Mouse (Mus musculus) neural tube, embryonic 12.5 days (tissue): ENCODE data around the gene Ndufa11. TPM values are rescaled to one million over a fixed set of nuclear protein-coding genes. Genes with fewer than 3 reads are reported as not detected.
A peak's percentile ranks its signal among the peaks of the same experiment; 100 is the strongest.

Experiments
- ATAC-seq: fragments of 200-750 bp; cut with Nextera tagmentation; 2 replicates; pipeline ENCODE4 v1.8.0; 2017; ENCODE audit warnings: low read depth, mild to moderate bottlenecking, moderate TSS enrichment, moderate library complexity; ENCODE audit not compliant: low FRiP score
- H3K27ac ChIP-seq: fragments of 300-500 bp; sonication (generic); 2 replicates; pipeline ENCODE4 v1.5.1; 2016
- H3K27me3 ChIP-seq: fragments of 300-500 bp; sonication (generic); replicated peaks from 2 replicates; pipeline ENCODE4 v1.6.1; 2016; ENCODE audit warnings: mild to moderate bottlenecking
- H3K36me3 ChIP-seq: fragments of 300-500 bp; sonication (generic); 2 replicates; pipeline ENCODE4 v1.6.1; 2016; ENCODE audit warnings: mild to moderate bottlenecking
- H3K4me1 ChIP-seq: fragments of 300-500 bp; sonication (generic); 2 replicates; pipeline ENCODE4 v1.6.1; 2016
- H3K4me2 ChIP-seq: fragments of 300-500 bp; sonication (generic); replicated peaks from 2 replicates; pipeline ENCODE4 v1.6.1; 2016; ENCODE audit warnings: mild to moderate bottlenecking
- H3K4me3 ChIP-seq: fragments of 300-500 bp; sonication (generic); 2 replicates; pipeline ENCODE4 v1.5.1; 2016
- H3K9ac ChIP-seq: fragments of 300-500 bp; sonication (generic); 2 replicates; pipeline ENCODE4 v1.6.1; 2016; ENCODE audit warnings: mild to moderate bottlenecking
- H3K9me3 ChIP-seq: fragments of 300-500 bp; sonication (generic); 2 replicates; pipeline ENCODE4 v1.6.1; 2016; ENCODE audit warnings: mild to moderate bottlenecking
- whole genome bisulfite sequencing: fragments of 180-500 bp; shearing (Covaris S2); methylation state at CpG from one replicate; pipeline ENCODE4 v1.1.7; 2016; 5-methylcytosine and 5-hydroxymethylcytosine counted together
- polyA plus RNA-seq: library from polyadenylated mRNA; unstranded; fragments of >200 nt; fragmentation: Nextera tagmentation; extraction: Ambion mirVana; gene quantifications from 2 replicates; pipeline ENCODE4 v1.2.1, GENCODE M21; 2016

The Ndufa11 gene
- polyA plus RNA-seq, 1 experiment from 2014 or later, result 404 TPM

- H3K4me3 ChIP-seq, result no peak overlapping the region; the same call in 1 of the 2 replicates
- H3K27me3 ChIP-seq, result peaks cover 16% of the 10 kb centered on the region; the same call in 1 of the 2 replicates
- no peaks in the 10 kb centered on the region for H3K9me3 ChIP-seq
- ATAC-seq, result no peak
- H3K4me1 ChIP-seq, result peaks cover 26% of the 10 kb centered on the region
- no peak overlapping the region for H3K27ac ChIP-seq
- peaks cover 22% of the 10 kb centered on the region for H3K36me3 ChIP-seq
- no peak overlapping the region for H3K9ac ChIP-seq
- 80% methylated on average over 8 of the region's 8 CpGs for WGBS
- peak overlapping the region; percentile 70; the same call in 1 of the 2 replicates for H3K4me2 ChIP-seq
Observed at GRCm38 (mm10) chr17:56763741-56764250, 46.2 kb downstream of the Ndufa11 start.

GRCm38 (mm10) chr17:56764474-56765354 lies 47.1 kb downstream of the Ndufa11 start, which contains the start of gene Dus3l:
Gene Dus3l (plus strand): TSS chr17:56764757.
- Histone ChIP-seq H3K4me2 (peak within 1 kb of the TSS; percentile 70), H3K4me3 (peak within 1 kb of the TSS; percentile 76), H3K4me1 (peaks cover 21% of the 10 kb centered on the region), H3K36me3 (peaks cover 31% of the 10 kb centered on the region), H3K27me3 (peaks cover 11% of the 10 kb centered on the region; the same call in 1 of the 2 replicates), H3K9me3 (no peaks in the 10 kb centered on the region), H3K27ac (peak within 1 kb of the TSS; percentile 85), H3K9ac (peak within 1 kb of the TSS; percentile 79)
- 2% methylated on average over 54 of the region's 58 CpGs for WGBS
- ATAC-seq, result peak; percentile 71

GRCm38 (mm10) chr17:56765431-56765830 lies 47.9 kb downstream of the Ndufa11 start:
- Histone ChIP-seq H3K27me3 (peaks cover 9% of the 10 kb centered on the region; the same call in 1 of the 2 replicates), H3K4me1 (peaks cover 21% of the 10 kb centered on the region), H3K36me3 (peaks cover 38% of the 10 kb centered on the region), H3K9ac (0 out of 2 replicates have a peak overlapping the region, but pooled peaks have one; percentile 14), H3K4me2 (peak overlapping the region; percentile 70), H3K4me3 (peak overlapping the region; percentile 76), H3K27ac (no peak overlapping the region), H3K9me3 (no peaks in the 10 kb centered on the region)
- 0 out of 2 replicates have a peak, but pooled peaks have one; percentile 0 for ATAC-seq
- WGBS, result 66% methylated on average over 12 of the region's 12 CpGs

- H3K4me2 ChIP-seq, result no peak overlapping the region
- 96% methylated on average over 27 of the region's 27 CpGs for WGBS
Observed at GRCm38 (mm10) chr17:56766631-56767405, 49.3 kb downstream of the Ndufa11 start.

GRCm38 (mm10) chr17:56767531-56768135 lies 50.1 kb downstream of the Ndufa11 start:
- Histone ChIP-seq H3K4me1 (peaks cover 12% of the 10 kb centered on the region), H3K36me3 (peaks cover 52% of the 10 kb centered on the region)
- WGBS, result 95% methylated on average over 29 of the region's 29 CpGs

More at GRCm38 (mm10) chr17:56766631-56767405, 49.3 kb downstream of the Ndufa11 start:
- no peak for ATAC-seq
- no peaks in the 10 kb centered on the region for H3K9me3 ChIP-seq
- peaks cover 17% of the 10 kb centered on the region for H3K4me1 ChIP-seq
- H3K27ac ChIP-seq, result no peak overlapping the region
- no peaks in the 10 kb centered on the region for H3K27me3 ChIP-seq
- peaks cover 51% of the 10 kb centered on the region for H3K36me3 ChIP-seq
- no peak overlapping the region for H3K4me3 ChIP-seq
- H3K9ac ChIP-seq, result no peak overlapping the region

GRCm38 (mm10) chr17:56768941-56769340 lies 51.4 kb downstream of the Ndufa11 start:
- whole genome bisulfite sequencing, result 92% methylated on average over 11 of the region's 11 CpGs
- Histone ChIP-seq H3K36me3 (peaks cover 52% of the 10 kb centered on the region), H3K4me2 (no peak overlapping the region), H3K9me3 (no peaks in the 10 kb centered on the region), H3K9ac (no peak overlapping the region), H3K4me1 (peaks cover 6% of the 10 kb centered on the region), H3K27ac (no peak overlapping the region), H3K4me3 (no peak overlapping the region), H3K27me3 (no peaks in the 10 kb centered on the region)
- no peak for ATAC-seq

More at GRCm38 (mm10) chr17:56767531-56768135, 50.1 kb downstream of the Ndufa11 start:
- Histone ChIP-seq H3K4me2 (no peak overlapping the region), H3K9ac (no peak overlapping the region), H3K27ac (no peak overlapping the region), H3K9me3 (no peaks in the 10 kb centered on the region), H3K27me3 (no peaks in the 10 kb centered on the region), H3K4me3 (no peak overlapping the region)
- no peak for ATAC-seq

GRCm38 (mm10) chr17:56769950-56770349 lies 52.4 kb downstream of the Ndufa11 start, which contains the start of gene Prr22:
Gene Prr22 (plus strand): TSS chr17:56770250.
- ATAC-seq, result no peak
- 95% methylated on average over 5 of the region's 5 CpGs for WGBS

More at GRCm38 (mm10) chr17:56769950-56770349, 52.4 kb downstream of the Ndufa11 start, which contains the start of gene Prr22:
- no peak within 1 kb of the TSS for H3K27ac ChIP-seq
- no peaks in the 10 kb centered on the region for H3K27me3 ChIP-seq
- no peak within 1 kb of the TSS for H3K4me3 ChIP-seq
- peaks cover 6% of the 10 kb centered on the region for H3K4me1 ChIP-seq
- no peak within 1 kb of the TSS for H3K9ac ChIP-seq
- H3K36me3 ChIP-seq, result peaks cover 52% of the 10 kb centered on the region
- no peak within 1 kb of the TSS for H3K4me2 ChIP-seq
- H3K9me3 ChIP-seq, result no peaks in the 10 kb centered on the region

Other genes with a start within 250 kb of the Ndufa11 start
- gene Ptprs, start 241.3 kb upstream of the Ndufa11 start, polyA plus RNA-seq, result 294 and 314 TPM in 2 replicates
- gene Znrf4, start 205.3 kb upstream of the Ndufa11 start, polyA plus RNA-seq, result not detected in 2 replicates
- 1.1 and 1.4 TPM in 2 replicates for gene Gm20219, start 163.4 kb upstream of the Ndufa11 start, polyA plus RNA-seq
- 87.1 and 90.5 TPM in 2 replicates for gene Safb2, start 133.2 kb upstream of the Ndufa11 start, polyA plus RNA-seq
- 140 and 162 TPM in 2 replicates for gene Safb, start 132.9 kb upstream of the Ndufa11 start, polyA plus RNA-seq
- 192 and 202 TPM in 2 replicates for gene 2410015M20Rik, start 108.0 kb upstream of the Ndufa11 start, polyA plus RNA-seq
- 1,187 and 1,201 TPM in 2 replicates for gene Rpl36, start 104.4 kb upstream of the Ndufa11 start, polyA plus RNA-seq
- gene Lonp1, start 90.9 kb upstream of the Ndufa11 start, polyA plus RNA-seq, result 53.7 and 54.3 TPM in 2 replicates
- gene Catsperd, start 89.6 kb upstream of the Ndufa11 start, polyA plus RNA-seq, result 0.93 and 1.5 TPM in 2 replicates
- 105 and 106 TPM in 2 replicates for gene Ranbp3, start 44.5 kb upstream of the Ndufa11 start, polyA plus RNA-seq
- 15.0 and 16.3 TPM in 2 replicates for gene Vmac, start 255 bp downstream of the Ndufa11 start, polyA plus RNA-seq
- gene Nrtn, start 39.8 kb downstream of the Ndufa11 start, polyA plus RNA-seq, result 3.4 and 3.7 TPM in 2 replicates
- 49.3 and 54.3 TPM in 2 replicates for gene Dus3l, start 47.0 kb downstream of the Ndufa11 start, polyA plus RNA-seq
- 1.6 and 1.8 TPM in 2 replicates for gene Prr22, start 52.5 kb downstream of the Ndufa11 start, polyA plus RNA-seq
- gene Rfx2, start 113.2 kb downstream of the Ndufa11 start, polyA plus RNA-seq, result 4.9 and 6.0 TPM in 2 replicates
- gene Acsbg2, start 156.7 kb downstream of the Ndufa11 start, polyA plus RNA-seq, result not detected in 2 replicates
- 0.16 and 0.42 TPM in 2 replicates for gene 1700061G19Rik, start 157.7 kb downstream of the Ndufa11 start, polyA plus RNA-seq
- 86.1 and 89.8 TPM in 2 replicates for gene Mllt1, start 217.6 kb downstream of the Ndufa11 start, polyA plus RNA-seq